Mouse (Mus musculus) hematopoietic stem cell, adult 5-6 weeks (primary cell): ENCODE measurements at regions not wholly inside any gene's neighbourhood (a gene's known extent, or its start where the extent isn't known, plus 50 kb on each side); places are given as distances from the start of the nearest gene placed in this dataset.
"Not testable (repeated sequence)": the region's sequence is repeated elsewhere in the genome, so short reads cannot be mapped to it uniquely, and the experiment has no call there.

Experiments used
- ATAC-seq, 2 experiments: fragments of 125-278 bp in 1 of 2; replicated peaks in 1 of 2; 2 replicates each; pipeline ENCODE4 v1.8.0; 2016 to 2017; ENCODE audit warnings: inconsistent platforms in 2 of 2, mild to moderate bottlenecking in 2 of 2, moderate number of reproducible peaks in 2 of 2, low read depth in 1 of 2, moderate TSS enrichment in 1 of 2; ENCODE audit not compliant: low FRiP score in 2 of 2, poor library complexity in 2 of 2, severe bottlenecking in 2 of 2, insufficient read depth in 1 of 2, low TSS enrichment in 1 of 2

DNA sequence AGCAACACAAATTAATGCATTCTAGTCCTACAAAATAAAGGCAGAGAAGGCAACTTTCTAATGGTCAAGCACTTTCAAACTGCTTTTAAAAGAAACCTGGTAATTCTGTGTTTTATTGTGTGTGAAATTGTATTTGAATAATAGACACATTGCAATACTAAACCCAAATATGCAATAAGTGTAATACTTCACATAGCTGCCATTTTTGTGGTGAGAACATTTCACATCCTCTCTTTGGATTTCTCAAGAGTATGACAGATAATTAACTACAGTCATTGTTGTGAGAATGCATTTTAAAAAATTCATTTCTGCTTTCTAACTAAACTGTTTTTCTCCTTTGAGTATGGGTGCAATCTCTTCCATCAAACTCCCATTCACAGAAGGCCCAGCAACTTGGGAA, 256.4 kb downstream of the Sema3d start:
- no peak for ATAC-seq

DNA sequence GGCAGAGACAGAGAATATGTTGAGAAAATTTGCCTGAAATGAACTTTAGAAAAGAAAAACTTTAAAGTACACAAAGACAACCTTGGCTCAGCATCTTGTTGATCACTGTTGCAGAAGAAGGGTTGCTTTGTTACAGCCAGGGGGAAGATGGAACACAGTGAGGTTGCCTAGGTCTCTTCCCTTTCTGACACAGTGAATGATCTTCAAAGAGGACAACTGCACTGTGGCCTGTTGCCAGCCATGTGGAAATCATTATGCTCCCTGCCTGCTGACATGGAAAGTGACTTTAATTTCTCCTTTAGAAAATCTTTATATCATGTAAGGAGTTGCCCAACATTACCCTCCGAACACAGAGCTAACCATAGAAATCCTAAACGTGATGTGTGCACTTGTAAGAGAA, 263.1 kb downstream of the Sema3d start:
- no peak for ATAC-seq

DNA sequence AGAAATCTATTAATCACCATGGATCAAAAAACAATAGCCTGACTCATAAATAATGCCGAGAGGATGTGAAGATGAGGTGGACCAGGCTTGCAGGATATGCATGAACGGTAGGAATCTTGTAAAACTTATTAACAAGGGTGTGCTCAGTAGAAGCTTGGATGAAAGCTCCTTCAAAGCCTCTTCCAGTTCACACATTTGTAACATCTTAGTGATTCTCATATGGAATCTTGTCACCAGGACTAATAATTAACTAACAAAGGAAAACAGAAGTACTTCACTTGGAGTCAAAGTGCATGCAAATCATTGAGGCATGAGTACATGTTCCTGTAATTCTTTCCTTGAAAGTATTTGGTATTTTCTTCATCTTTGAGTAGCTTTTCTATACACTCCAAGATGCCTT, 290.5 kb downstream of the Sema3d start:
- no peak for ATAC-seq

DNA sequence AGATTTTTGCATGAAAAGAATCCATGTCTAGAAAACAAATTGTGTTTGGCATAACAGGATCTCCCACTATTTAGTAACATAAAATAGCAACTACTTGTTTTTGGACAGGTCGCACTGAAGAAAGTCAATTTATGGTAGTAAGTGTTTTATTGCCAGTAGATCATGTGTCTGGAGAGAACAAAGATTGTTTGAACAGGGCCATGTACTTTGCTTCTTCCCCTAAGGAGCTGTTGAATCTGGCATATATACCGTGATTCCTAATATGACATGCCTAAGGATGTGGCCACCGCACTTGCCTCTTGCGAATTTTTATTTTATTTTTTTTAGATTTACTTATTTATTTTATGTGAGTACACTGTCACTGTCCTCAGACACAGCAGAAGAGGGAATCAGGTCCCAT, 290.9 kb downstream of the Sema3d start:
- no peak for ATAC-seq

DNA sequence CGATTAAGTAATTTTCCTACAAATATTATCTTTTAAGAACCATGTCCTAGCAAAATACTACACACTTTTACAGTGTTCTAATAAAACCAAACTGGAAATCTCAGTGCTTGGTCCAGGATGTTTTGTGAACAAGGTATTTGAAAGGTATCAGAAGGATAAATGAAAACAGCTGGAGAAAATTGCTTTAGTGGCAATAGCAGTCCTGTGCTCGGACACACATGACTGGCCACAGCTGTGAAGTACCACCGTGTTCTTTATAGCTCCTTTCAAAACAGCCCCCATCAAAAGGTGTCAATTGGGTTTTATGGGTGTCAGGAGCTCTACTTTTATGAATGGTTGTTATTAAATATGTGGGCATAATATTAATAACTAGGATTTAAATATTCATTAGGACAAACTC, 293.5 kb downstream of the Sema3d start:
- no peak for ATAC-seq

DNA sequence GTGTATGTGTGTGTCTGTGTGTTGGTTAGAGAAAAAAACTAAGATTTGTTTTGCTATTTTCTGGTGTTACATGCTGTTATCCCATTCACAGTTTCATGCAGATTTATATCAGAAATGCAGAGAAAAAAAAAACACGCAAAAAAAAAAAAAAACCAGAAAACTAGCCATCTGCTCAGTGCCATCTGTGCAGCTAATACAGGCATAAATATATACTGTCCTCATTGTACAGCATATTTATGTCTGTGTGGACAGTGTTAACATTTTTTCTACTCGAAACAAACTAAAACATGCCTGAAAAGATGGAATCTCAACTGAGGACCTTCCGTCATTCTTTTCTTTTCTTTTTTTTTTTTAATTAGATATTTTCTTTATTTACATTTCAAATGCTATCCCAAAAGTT, 331.7 kb downstream of the Sema3d start:
- no peak for ATAC-seq

DNA sequence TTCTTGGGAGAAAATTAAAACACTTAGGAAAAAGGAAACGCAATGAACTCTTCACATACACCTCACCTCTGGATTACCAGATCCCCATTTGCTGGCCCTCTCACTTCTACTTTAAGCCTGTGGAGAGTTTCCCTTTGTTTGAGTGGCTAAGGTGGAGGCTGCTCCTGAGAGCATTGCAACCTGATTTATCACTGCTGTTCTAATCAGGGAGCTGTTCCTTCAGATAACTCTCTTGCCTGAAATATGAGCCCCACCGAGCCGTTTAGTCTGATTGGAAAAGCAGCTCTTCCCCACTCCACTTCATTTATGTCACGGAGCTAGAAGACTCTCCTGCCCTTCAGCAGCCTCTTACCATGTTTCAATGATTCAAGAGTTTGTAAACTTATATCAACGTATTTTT, 368.3 kb downstream of the Sema3d start:
- no peak for ATAC-seq

DNA sequence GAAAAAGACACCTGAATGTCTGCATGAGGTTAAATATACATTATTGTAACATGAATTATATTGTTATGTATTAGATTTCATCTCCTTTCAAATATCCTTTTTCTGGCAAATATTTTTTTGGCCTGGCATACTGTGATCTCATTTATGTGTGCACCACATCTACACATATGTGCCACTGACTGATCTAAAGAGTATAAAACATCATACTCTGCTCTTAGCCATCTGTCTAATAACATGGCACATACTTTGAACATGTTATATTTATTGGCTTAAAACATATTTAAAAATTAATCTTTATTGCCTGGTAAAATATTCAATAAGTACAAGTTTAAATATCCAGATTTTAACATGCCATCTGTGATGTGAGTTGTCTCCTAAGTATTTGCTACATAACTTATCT, 365.6 kb upstream of the Sema3a start:
- no peak for ATAC-seq

DNA sequence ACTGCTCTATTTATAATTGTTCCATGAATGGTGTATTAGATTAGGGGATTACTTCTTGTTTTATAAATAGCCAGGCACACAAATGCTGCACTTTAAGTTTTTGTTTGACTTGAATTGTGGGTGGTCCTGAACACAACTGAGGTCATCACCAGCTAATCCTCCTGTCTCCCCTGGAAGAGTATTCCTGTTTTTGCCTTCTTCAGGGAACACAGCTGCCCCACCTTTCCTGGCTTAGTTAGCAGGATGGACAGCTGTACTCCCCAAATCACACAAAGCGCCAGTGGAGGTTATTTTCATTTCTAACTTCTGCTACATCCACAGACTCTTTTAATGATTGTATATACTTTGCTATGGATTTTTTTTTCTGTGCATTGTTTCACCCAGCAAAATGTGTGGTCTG, 357.8 kb upstream of the Sema3a start:
- ATAC-seq = no peak

DNA sequence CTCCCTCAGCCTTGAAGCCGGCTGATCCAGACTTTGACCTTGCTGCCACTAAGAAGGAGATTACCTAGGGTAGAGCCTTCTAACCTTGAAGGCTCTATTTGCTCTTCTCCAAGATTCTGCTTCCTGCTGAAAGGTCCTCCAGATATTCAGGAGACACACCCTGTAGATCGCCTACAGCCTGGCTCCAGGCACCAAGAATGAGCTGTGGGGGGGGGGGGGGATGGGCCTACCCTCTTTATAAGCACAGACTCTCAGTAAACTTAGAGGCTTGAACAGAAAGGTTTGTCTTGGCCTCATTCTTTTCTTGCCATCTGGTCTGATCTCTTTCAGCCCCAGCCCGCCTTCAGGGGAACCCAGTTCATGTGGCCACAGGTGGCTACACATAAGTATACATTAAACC, 342.5 kb upstream of the Sema3a start:
- no peak for ATAC-seq

DNA sequence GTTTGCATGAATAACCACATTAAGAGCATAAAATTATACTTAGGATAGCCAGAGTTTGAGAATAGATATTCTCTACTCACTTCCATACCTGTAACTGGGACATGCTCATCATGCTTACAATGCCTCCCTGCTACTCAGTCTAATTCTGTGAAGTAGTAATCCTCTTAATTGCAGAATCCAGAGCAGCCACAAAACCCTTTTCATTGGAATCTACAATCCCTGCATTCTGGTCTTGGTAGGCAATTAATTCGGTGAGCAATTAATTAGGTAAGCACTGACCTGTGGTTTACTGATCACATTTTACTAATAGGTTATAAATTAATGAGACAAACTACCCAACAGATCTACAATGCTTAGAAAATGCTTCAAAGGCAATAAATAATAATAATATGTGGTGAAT, 316.5 kb upstream of the Sema3a start:
- ATAC-seq = no peak

DNA sequence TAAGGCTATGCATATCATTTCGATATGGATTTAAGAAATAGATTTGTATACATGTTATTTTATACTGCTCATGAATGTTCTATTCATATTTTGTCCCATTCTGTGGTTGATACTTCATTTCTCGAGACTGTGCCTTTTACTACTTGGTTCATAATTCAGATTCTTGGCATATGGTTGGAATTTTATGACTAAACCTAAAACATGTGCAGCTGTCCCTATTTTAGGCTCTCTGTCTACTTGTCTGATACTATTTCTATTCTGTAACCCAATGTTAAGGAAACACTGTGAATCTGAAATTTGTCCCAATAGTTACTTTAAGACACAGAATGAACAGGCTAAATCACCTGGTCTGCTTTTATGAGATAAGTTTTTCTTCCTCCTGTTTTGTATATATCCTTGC, 315.3 kb upstream of the Sema3a start:
- ATAC-seq = no peak

DNA sequence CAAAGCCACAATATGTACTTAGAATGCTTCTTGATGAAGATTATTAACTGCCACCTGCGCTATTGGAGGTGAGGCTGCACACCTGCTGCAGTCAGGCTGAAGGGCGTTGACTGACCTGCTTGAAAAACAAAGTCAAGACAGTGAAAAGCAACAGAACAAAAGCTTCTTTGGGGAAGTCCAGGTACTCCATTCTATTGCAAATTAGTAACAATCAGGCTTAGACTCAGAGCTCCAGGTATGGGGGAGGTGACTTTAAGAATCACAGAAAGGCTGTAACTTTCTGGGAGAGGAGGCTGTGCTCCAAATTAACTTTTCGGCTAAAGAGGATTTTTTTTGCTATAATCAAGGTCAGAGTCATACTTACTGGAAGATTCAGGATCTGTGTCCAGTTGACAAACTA, 278.0 kb upstream of the Sema3a start:
- ATAC-seq = not testable (repeated sequence)

DNA sequence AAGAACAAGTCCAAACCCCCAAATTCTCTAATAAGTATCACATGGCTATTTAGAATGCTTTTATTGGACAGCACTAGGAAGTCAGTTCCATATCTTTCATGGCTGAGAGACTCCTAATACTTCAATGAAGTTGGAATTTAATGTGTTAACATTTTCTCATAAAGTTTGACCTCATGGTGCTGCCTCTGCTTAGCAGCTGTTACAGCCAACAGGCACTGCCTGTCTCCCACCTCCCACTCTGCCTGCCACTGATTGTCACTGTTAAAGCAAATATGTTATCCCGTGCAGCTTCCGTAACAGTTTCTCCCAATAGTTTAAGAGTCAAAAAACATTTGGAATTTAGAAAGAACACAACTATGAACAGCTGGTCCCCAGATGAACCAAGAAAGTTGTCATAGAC, 268.3 kb upstream of the Sema3a start:
- no peak for ATAC-seq

DNA sequence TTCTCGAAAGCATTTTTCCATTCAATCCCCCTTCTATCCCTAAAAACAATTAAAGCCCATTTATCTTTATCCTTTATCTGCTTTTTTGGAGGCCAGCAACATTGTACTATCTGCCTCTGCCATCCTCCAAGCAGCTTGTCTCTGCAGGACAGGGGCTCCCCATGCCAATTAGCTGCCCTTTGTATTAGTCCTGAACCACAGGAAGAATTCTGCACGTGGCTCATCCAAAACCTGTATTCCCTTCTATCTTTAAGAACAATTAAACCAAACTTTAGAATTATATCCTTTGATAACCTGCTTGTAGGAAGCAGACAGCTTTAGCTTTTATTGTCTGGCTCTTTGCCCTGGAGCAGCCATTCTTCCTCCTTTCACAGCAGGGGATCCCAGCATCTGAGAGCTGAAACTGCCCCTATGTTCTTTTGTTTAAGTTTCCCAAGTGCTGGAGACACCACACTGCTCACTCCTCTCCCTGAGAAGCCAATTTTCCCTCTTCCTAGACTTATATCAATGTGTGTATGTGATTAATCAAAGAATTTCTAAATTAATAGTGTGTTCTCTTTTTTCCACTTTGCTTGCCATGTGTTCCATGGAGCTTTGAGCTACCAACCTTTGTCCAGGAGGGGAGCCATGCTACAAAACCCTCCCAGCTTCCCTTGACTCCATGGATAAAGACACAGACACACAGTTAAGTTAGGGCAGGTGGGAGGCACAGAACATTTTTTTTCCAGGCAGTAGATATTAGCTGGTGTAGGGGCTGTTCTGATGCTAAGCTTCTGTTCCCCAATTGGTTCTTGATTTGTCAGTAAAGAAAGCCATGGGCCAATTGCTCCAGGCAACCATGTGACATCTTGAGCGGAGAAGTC, 256.6 kb upstream of the Sema3a start:
- no peak for ATAC-seq

DNA sequence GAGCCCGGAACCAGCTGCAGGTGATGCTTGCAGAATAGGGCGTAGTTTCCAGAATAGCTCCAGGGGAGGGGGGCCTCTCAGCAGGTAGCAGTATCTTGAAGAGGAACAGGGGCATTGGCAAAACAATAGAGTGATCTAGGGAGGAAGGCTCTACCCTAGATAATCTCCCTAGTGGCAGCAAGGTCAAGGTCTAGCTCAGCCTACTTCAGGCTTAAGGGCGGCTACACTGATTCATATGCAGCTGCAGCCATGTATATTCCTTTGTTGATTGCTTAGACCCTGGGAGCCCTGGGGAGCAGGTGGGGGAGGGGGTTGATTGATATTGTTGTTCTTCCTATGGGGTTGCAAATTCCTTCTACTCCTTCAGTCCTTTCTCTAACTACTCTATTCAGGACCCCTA, 252.3 kb upstream of the Sema3a start:
- no peak for ATAC-seq

DNA sequence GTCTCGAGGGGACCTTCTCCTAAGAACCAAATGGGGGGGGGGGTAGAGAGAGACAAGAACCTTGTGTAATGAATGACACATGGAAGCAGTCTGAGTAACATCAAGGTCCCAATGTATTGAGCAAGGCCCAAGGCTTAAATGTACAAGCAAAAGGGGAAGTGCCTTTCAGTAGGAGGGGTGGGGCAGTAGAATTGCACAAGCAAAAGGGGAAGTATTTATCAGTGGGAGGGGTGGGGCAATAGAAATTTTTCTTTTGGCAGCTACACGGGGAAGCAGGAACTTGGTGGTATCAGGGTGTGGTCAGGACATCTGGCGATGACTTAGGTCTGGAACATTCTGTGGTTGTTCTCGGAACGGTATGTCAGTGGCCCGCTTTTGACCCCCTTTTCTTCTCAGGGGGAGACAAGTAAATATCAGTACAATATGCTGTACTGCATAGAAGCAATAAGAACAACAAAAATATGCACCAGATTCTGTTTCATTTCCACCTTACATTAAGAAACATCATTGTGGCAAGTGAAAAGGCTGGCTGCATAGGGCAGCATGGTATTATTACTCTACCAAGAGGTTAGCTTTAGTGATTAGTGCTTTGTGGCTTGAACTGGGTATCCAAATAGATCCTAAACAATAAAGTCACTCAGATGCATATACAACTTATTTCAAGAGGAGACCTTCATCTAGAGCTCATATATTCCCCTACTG, 247.5 kb upstream of the Sema3a start:
- no peak; a peak in 1 of 4 replicates for ATAC-seq

DNA sequence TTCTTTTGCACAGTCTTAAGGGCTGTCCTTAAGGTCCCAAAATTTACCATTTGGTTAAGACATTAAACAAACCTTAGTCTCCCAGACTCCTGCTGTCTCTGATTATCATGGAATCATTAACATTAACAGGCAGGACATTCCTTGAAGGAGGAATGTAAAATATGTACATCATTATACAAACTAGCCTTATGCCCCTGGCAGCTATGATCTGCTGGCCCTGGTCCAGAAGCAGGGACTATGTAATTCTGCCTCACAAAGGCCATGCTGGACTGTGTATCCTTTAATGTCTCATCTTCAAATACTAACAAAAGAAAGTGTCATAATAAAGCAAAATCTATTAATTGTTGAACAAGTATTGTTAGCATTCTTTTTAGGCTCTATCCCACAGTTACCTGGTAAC, 232.9 kb upstream of the Sema3a start:
- no peak for ATAC-seq

DNA sequence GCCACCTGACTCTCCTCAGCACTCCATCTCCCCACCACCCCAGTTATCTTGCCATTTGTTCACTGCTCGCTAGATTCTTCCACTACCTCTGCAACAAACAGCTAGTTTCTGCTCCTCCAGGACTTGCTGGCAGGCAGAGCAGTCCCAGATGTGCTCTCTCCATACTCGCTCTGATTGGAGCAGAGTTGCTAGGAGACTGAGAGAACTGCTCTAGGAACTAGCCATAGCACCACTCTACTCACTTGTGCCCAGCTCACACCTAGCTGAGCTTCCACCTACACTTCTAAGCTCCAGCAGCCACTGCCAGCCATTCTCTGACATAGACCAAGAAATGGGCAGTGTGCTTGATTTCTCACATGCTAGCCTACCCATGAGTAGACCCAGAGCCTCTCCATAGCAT, 230.6 kb upstream of the Sema3a start:
- no peak for ATAC-seq
